ENCODE assay signal across 17 mouse cellular contexts in the genomic region with DNA sequence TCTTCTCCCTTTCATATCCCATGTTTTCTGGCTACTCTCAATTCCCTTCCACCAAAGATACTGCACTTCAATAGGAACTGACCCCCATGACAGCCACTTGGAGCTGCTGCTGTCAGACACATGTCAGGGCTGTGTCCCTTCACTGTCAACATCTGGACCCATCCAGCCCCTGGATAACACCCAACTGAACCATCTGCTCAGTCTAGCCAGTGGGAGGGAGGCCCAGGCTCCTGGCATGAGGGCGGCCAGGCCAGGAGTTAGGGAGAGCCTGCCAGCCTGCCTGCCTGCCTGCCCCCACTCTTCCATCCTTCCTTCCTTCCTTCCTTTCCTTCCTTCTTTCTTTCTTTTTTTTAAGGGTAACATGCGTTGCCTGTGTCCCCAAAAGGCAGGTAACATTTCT.
"Had no signal": no experiment of that assay in that cellular context is flagged by ENCODE, and none has a peak within 500 bp of the region (broad histone marks: within the 10 kb centered on the region; RNA-seq: fewer than 3 reads in every experiment).

No protein-coding gene starts in this region.

- H3K4me2 ChIP-seq: lung, embryonic 14.5 days; midbrain, embryonic 13.5 days; neural tube, embryonic 13.5 days; neural tube, embryonic 15.5 days had no signal

- H3K9me3 ChIP-seq: midbrain, embryonic 10.5 days; midbrain, embryonic 13.5 days; neural tube, embryonic 13.5 days; neural tube, embryonic 15.5 days had no signal

- H3K4me1 ChIP-seq: midbrain, embryonic 10.5 days; midbrain, embryonic 13.5 days; neural tube, embryonic 13.5 days; neural tube, embryonic 15.5 days had no signal

- H3K4me3 ChIP-seq: midbrain, embryonic 10.5 days; midbrain, embryonic 13.5 days; myocyte; neural tube, embryonic 13.5 days; neural tube, embryonic 15.5 days had no signal

- H3K27ac ChIP-seq: midbrain, embryonic 10.5 days; midbrain, embryonic 13.5 days; neural tube, embryonic 13.5 days; neural tube, embryonic 15.5 days had no signal

- H3K27me3 ChIP-seq: midbrain, embryonic 13.5 days; neural tube, embryonic 13.5 days; neural tube, embryonic 15.5 days had no signal

- DNase-seq: lung, adult 18-20 months; lung, embryonic 14.5 days; lung, postnatal 10 days; lung, postnatal 4 days; right cerebral cortex, adult 18-20 months; right cerebral cortex, postnatal 25 days; right cerebral cortex, postnatal 4 days; spleen, adult 18-20 months; thymus, adult 18-20 months; thymus, postnatal 14 days; thymus, postnatal 36 days had no signal

- H3K9ac ChIP-seq: lung, embryonic 14.5 days; midbrain, embryonic 13.5 days; neural tube, embryonic 13.5 days; neural tube, embryonic 15.5 days had no signal

- ATAC-seq: midbrain, embryonic 13.5 days; midbrain, embryonic 16.5 days had no signal
